Mouse (Mus musculus): ENCODE measurements at regions not wholly inside any gene's neighbourhood (a gene's known extent, or its start where the extent isn't known, plus 50 kb on each side); places are given as distances from the start of the nearest gene placed in this dataset.
A peak's percentile ranks its signal among the peaks of the same experiment; 100 is the strongest.

- H3K9ac ChIP-seq (ENCODE audit: low read depth, low read length), result no peak overlapping the region
- H3K4me2 ChIP-seq (replicated peaks; ENCODE audit: low read depth, low read length), result no peak overlapping the region
- no peak overlapping the region for H3K27ac ChIP-seq (ENCODE audit: low read depth, low read length)
- WGBS, result 61% methylated on average over 3 of the region's 3 CpGs
- H3K27me3 ChIP-seq (ENCODE audit: control insufficient read depth, insufficient read depth, low read length), result no peaks in the 10 kb centered on the region
- H3K36me3 ChIP-seq (ENCODE audit: control insufficient read depth, insufficient read depth, low read length), result no peaks in the 10 kb centered on the region
- no peak for ATAC-seq (ENCODE audit: low FRiP score, low TSS enrichment)
- H3K9me3 ChIP-seq (ENCODE audit: control insufficient read depth, low read length), result no peaks in the 10 kb centered on the region
- no peak overlapping the region for H3K4me3 ChIP-seq (ENCODE audit: low read length)
- H3K4me1 ChIP-seq (ENCODE audit: control insufficient read depth, insufficient read depth, low read length), result no peaks in the 10 kb centered on the region
These were observed 61.7 kb upstream of the 6030498E09Rik start for GRCm38 (mm10) chrX:38710660-38711264.

GRCm38 (mm10) chrX:38711442-38712258 is 60.8 kb upstream of the 6030498E09Rik start:
- Histone ChIP-seq H3K9ac (ENCODE audit: low read depth, low read length) (no peak overlapping the region), H3K27me3 (ENCODE audit: control insufficient read depth, insufficient read depth, low read length) (no peaks in the 10 kb centered on the region), H3K4me2 (replicated peaks; ENCODE audit: low read depth, low read length) (no peak overlapping the region), H3K36me3 (ENCODE audit: control insufficient read depth, insufficient read depth, low read length) (no peaks in the 10 kb centered on the region), H3K4me3 (ENCODE audit: low read length) (no peak overlapping the region), H3K27ac (ENCODE audit: low read depth, low read length) (no peak overlapping the region), H3K4me1 (ENCODE audit: control insufficient read depth, insufficient read depth, low read length) (no peaks in the 10 kb centered on the region), H3K9me3 (ENCODE audit: control insufficient read depth, low read length) (no peaks in the 10 kb centered on the region)
- ATAC-seq (ENCODE audit: low FRiP score, low TSS enrichment), result peak; percentile 66
- WGBS, result 58% methylated on average over 5 of the region's 5 CpGs

All from kidney, embryonic 14.5 days (tissue).